Mouse (Mus musculus): ENCODE measurements around the gene Abl2. TPM values are rescaled to one million over a fixed set of nuclear protein-coding genes. Genes with fewer than 3 reads are reported as not detected.

The Abl2 gene
- polyA plus RNA-seq, 1 experiment from 2014 or later, result 21.7 TPM

DNA sequence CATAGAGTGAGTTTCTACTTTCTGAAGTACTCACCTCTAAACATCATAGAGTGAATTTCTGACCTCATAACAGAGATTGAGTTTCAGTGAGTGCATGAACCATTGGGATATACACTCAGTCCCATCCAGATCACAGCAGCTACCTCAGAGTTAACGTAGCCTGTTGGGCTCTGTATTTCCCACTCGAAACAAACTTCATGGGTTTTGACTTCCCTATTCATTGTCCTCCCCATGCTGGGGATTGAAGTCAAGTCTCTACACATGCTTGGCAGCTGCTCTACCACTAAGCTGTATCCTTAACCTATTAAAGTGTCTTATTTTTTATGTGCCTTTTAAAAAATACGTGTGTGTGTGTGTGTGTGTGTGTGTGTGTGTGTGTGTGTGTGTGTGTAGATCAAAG is 26.9 kb downstream of the Abl2 start:
- in situ Hi-C loops (cut with MboI; ENCODE audit: low pct_unique_long_range_greater_than_20kb), result no loop called here
- CTCF ChIA-PET, result interaction anchor here (1.0 kb wide), 1 partner anchor 11 kb away, joined by 3 read pairs; no protein-coding TSS in a partner anchor
- DNase-seq (ENCODE audit: low read depth, low spot score) (no peak), ATAC-seq (no peak)
- POLR2A ChIA-PET, result no interaction called here
- no peaks in the 10 kb centered on the region for H3K27me3 ChIP-seq
- TF ChIP-seq CTCF (IDR thresholded peaks at IDR 0.05), result no peak

DNA sequence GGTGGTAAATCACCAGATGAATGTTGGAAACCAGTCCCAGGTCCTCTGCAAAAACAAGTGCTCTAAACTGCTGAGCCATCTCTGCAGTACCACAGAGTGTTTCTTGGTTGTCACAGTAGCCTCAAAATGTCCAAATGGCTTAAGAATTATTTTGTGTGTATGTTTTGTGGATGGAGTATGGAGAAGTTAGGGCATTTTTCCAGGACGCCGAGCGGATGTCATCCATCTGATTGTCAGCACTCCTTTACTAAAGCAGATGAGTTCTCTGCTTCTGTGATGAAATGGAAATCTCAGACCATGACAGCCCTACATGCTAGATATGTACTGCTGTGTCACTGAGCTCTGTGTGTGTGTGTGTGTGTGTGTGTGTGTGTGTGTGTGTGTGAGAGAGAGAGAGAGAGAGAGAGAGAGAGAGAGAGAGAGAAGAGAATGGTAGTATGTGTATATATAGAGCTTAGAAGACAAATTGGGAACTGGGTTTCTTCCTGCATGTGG is 31.3 kb downstream of the Abl2 start:
- ATAC-seq (no peak), DNase-seq (ENCODE audit: low read depth, low spot score) (no peak)
- CTCF ChIA-PET, result no interaction called here
- in situ Hi-C loops (cut with MboI; ENCODE audit: low pct_unique_long_range_greater_than_20kb), result no loop called here
- no peaks in the 10 kb centered on the region for H3K27me3 ChIP-seq
- POLR2A ChIA-PET, result interaction anchor here (0.6 kb wide), 1 partner anchor 12 kb away, joined by 3 read pairs; no protein-coding TSS in a partner anchor
- TF ChIP-seq CTCF (IDR thresholded peaks at IDR 0.05), result no peak

DNA sequence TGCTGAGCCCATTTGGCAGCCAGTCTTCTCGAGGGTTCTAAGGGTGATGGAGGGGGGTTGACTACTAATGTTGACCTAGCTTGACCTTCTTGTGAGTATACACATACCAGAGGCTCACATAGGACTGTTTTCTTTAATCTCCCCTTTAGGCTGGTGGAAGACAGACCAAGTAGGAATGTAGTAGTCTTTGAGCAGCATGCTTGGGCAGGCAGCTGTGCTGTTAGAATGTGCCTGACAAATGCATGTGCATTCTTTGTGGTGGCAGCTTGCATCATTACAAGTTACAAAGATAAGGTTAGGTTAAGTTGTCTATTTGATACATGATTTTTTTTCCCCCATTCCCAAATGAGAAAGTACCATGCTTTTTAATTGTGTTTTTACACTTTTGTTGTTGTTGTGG is 31.8 kb downstream of the Abl2 start:
- H3K27me3 ChIP-seq, result no peaks in the 10 kb centered on the region

DNA sequence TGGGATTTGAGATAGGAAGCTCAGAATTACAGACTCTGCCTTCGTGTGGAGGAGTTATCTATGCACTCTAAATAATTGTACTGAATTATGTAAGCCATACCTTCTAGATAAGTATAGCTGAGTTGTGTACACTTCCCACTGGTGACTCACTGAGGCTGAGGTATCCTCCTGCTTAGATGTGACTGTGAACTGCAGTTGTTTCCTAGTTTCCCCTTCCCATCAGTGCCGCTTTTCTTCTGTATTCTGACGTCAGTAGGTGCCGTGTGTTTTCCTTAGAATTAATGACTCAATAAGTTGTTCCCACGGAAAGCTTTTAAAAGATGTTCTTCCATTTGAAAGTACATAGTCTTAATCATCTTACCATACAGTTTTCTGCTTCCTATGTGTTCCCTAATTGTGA is 34.7 kb downstream of the Abl2 start:
- no peak for DNase-seq (ENCODE audit: low read depth, low spot score)
- CTCF ChIA-PET, result interaction anchor here (0.6 kb wide), 1 partner anchor 32 kb away, joined by 3 read pairs; no protein-coding TSS in a partner anchor
- no peak for TF ChIP-seq CTCF (IDR thresholded peaks at IDR 0.05)

More for the DNA sequence above, 31.8 kb downstream of the Abl2 start:
- no peak for TF ChIP-seq CTCF (IDR thresholded peaks at IDR 0.05)
- POLR2A ChIA-PET, result interaction anchor here (0.6 to 1.2 kb wide), 2 partner anchors 12 to 32 kb away, joined by 3 read pairs; partner anchors contain the start of gene Abl2
- CTCF ChIA-PET, result no interaction called here
- in situ Hi-C loops (cut with MboI; ENCODE audit: low pct_unique_long_range_greater_than_20kb), result no loop called here
- no peak for DNase-seq (ENCODE audit: low read depth, low spot score)
- no peak for ATAC-seq

DNA sequence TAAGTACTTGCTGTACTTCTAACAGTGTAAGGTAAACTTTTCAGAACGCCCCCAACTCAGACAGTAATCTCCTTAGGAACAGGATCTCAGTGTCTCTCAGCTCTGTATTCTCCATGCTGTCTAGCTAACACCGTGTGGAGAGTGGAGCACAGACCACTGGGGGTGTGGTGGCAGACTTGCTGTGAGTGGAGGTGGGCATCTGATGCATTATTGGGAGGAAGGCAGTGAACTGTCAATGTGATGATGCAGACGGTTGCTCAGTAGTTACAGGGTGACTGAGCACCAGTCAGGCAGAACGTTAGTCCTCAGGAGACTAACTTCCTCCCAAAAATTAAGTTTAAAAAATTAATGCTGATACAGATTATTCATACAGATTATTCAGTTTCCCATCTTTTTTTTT is 38.5 kb downstream of the Abl2 start:
- DNase-seq (ENCODE audit: low read depth, low spot score), result no peak
- in situ Hi-C loops (cut with MboI; ENCODE audit: low pct_unique_long_range_greater_than_20kb), result no loop called here
- ChIA-PET CTCF (interaction anchor here (1.1 kb wide), 1 partner anchor 12 kb away, joined by 3 read pairs; no protein-coding TSS in a partner anchor), POLR2A (no interaction called here)
- no peak for ATAC-seq
- no peaks in the 10 kb centered on the region for H3K27me3 ChIP-seq
- no peak for TF ChIP-seq CTCF (IDR thresholded peaks at IDR 0.05)

More for the DNA sequence above, 34.7 kb downstream of the Abl2 start:
- ATAC-seq, result no peak
- in situ Hi-C loops (cut with MboI; ENCODE audit: low pct_unique_long_range_greater_than_20kb), result no loop called here
- H3K27me3 ChIP-seq, result no peaks in the 10 kb centered on the region
- POLR2A ChIA-PET, result no interaction called here

DNA sequence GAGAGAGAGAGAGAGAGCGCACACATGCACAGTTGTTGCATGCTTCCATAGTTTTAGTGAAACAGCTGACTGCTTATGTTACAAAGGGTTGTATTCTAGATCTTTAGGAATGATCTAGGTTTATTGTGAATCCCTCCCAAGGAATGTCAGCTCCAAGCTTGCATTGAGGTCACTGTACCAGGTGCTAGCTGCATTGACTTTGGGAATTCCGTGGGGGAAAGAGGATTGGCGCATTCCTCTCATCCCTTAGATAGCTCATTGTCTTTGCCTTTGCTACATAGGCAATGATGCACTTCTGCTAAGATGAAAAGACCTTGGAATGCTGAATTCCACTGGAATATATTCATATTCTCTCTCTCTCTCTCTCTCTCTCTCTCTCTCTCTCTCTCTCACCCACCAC is 44.0 kb downstream of the Abl2 start:
- no peak for TF ChIP-seq CTCF (IDR thresholded peaks at IDR 0.05)
- in situ Hi-C loops (cut with MboI; ENCODE audit: low pct_unique_long_range_greater_than_20kb), result no loop called here
- ChIA-PET POLR2A (interaction anchor here (0.6 kb wide), 1 partner anchor 8 kb away, joined by 3 read pairs; no protein-coding TSS in a partner anchor), CTCF (interaction anchor here (0.7 kb wide), 1 partner anchor 11 kb away, joined by 3 read pairs; no protein-coding TSS in a partner anchor)
- ATAC-seq (no peak), DNase-seq (ENCODE audit: low read depth, low spot score) (no peak)
- no peaks in the 10 kb centered on the region for H3K27me3 ChIP-seq

DNA sequence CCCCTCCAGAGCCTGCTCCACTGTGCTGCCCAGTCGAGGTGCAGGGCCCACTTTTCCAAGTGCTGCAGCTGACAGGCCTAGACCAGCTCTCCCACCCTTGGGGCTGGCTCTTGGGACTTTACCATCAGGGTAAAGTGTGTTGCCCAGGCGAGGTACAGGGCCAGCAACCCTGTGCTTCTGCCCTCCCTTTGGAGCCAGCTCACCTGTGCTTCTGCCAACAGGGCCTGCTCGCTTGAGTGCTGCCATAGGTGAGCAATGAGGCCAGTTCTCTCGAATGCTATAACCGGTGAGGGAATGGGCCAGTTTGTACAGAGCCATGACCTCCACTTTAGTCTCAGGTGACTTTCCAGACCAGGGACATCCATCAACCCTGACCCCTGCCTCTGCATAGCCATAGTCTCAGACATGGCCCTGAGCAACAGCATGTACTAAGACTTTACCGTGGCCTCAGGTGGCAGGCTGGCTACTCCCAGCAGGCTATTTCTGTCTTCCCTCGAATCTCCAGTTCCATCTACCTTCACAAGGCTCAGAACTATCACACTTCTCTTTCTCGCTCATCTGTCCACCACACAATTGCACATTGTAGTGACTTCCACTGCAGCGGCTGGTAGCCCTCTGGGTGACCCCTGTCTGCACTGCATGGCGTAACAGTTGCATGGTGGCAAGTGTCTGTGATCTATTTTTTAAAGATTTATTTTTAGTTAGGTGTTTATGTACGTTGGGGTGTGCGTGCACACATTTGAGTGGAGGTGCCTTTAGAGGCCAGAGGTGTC is 46.7 kb downstream of the Abl2 start:
- no peaks in the 10 kb centered on the region for H3K27me3 ChIP-seq
- ChIA-PET CTCF (interaction anchor here (1.4 kb wide), 1 partner anchor 14 kb away, joined by 4 read pairs; no protein-coding TSS in a partner anchor), POLR2A (no interaction called here)
- no peak for ATAC-seq
- TF ChIP-seq CTCF (IDR thresholded peaks at IDR 0.05), result no peak
- DNase-seq (ENCODE audit: low read depth, low spot score), result no peak
- in situ Hi-C loops (cut with MboI; ENCODE audit: low pct_unique_long_range_greater_than_20kb), result no loop called here

DNA sequence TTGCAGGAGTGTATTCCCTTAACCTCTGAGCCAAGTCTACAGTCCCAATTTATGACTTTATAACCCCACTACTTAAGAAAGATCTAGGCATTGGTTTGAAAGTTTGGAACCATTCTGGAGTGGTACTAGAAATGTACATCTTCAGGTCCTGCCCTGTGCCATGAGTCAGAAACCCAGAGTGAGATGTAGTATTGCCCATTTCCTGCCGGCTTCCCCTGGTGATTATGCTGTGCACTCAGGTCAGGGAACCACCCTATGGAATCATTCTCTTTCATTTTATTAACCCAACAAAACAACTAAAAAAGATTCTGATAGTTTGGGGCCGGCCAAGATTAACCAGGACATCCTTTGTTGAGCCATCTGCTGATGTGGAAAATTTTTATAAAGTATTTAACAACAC is 47.4 kb downstream of the Abl2 start:
- POLR2A ChIA-PET, result no interaction called here
- no peak for TF ChIP-seq CTCF (IDR thresholded peaks at IDR 0.05)
- H3K27me3 ChIP-seq, result no peaks in the 10 kb centered on the region
- in situ Hi-C loops (cut with MboI; ENCODE audit: low pct_unique_long_range_greater_than_20kb), result no loop called here
- CTCF ChIA-PET, result no interaction called here
- DNase-seq (ENCODE audit: low read depth, low spot score), result no peak
- no peak for ATAC-seq

DNA sequence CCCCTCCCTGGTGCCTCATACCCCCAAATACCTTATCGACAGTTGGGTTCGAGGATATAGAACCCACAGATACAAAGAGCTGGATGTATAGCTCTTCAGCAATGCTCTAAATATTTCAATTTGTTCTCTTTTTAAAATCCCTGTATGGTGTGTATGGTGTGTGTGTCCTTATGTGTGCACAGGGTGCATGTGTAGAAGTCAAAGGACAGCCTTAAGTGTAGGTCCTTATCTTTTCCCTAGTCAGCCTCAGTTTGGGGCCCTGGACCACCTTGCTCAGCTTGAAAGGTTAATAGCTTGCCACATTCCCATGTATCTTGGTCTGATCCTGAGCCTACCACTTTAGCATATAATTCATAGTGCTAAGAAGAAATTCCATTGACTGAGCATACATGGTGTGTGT is 49.9 kb downstream of the Abl2 start:
- no peaks in the 10 kb centered on the region for H3K27me3 ChIP-seq
- POLR2A ChIA-PET, result no interaction called here
- in situ Hi-C loops (cut with MboI; ENCODE audit: low pct_unique_long_range_greater_than_20kb), result no loop called here
- no peak for ATAC-seq
- CTCF ChIA-PET, result interaction anchor here (1.0 kb wide), 1 partner anchor 8 kb away, joined by 3 read pairs; no protein-coding TSS in a partner anchor
- no peak for TF ChIP-seq CTCF (IDR thresholded peaks at IDR 0.05)
- DNase-seq (ENCODE audit: low read depth, low spot score), result no peak

DNA sequence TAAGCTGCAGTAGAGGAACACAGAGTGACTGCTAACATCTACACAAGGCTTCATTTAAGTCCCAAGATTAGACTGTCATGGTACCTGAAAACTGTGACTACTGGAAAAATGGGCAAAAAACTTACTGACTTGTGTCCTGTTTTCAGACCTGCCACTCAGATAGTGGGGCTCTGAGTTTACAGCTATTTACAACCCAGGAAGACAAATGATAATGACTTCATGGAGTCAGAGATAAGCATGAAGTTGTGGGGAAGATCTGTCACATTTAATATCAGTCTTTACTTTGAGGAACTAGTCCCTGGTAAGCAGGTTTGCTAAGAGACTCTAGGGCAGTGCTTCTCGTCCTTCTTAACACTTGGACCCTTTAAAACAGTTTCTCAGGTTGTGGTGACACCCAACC is 51.7 kb downstream of the Abl2 start:
- in situ Hi-C loops (cut with MboI; ENCODE audit: low pct_unique_long_range_greater_than_20kb), result no loop called here
- no peak for ATAC-seq
- DNase-seq (ENCODE audit: low read depth, low spot score), result no peak
- no peaks in the 10 kb centered on the region for H3K27me3 ChIP-seq
- ChIA-PET POLR2A (no interaction called here), CTCF (no interaction called here)
- no peak for TF ChIP-seq CTCF (IDR thresholded peaks at IDR 0.05)

DNA sequence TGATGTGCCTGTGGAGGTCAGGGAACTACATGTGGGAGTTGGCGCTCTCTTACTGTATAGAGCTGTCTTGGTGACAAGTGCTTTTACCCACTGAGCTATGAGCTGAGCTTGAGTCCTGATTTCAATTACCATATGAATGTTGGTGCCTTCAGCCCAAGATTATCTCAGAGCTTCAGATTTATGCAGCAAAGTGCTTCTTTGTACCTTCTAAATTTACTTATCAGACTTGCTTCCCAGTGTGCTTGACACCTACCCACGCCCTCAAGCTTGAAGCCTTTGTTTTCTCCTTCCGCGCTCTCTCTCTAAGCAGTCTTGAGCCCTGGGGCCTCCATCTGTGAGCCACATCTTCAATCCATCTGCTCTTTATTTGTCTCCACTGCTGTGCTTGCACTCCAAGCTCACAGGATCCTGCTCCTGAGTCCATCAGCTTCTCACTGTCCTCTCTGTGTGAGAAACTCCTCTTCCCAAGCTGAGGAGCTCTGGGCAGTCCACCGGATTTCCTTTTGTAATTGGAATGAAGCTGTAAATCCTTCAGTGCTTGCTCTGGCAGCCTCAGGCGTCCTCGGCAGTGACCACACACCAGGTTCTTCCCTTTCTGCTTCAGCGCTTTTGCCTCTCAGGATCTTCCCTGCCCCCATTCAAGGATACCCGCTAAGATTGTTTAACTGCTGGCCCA is 55.4 kb downstream of the Abl2 start:
- H3K27me3 ChIP-seq, result no peaks in the 10 kb centered on the region
- DNase-seq (ENCODE audit: low read depth, low spot score) (no peak), ATAC-seq (peak; percentile 53)
- ChIA-PET CTCF (interaction anchor here (0.8 to 1.3 kb wide), 2 partner anchors 29 to 498 kb away, joined by 3 read pairs; no protein-coding TSS in a partner anchor), POLR2A (no interaction called here)
- in situ Hi-C loops (cut with MboI; ENCODE audit: low pct_unique_long_range_greater_than_20kb), result no loop called here
- TF ChIP-seq CTCF (IDR thresholded peaks at IDR 0.05), result no peak
